Mouse (Mus musculus) cerebellum, adult 2 months (tissue): ENCODE data around the gene Nrf1.

ENCODE experiments used
- CTCF ChIP-seq: fragments of 200-500 bp; IDR thresholded peaks from 2 replicates; pipeline ENCODE4 v1.5.1; 2011; ENCODE audit warnings: low read depth, mild to moderate bottlenecking, control low read depth, low read length, moderate library complexity, borderline replicate concordance; ENCODE audit not compliant: insufficient read depth
- POLR2A ChIP-seq: fragments of 200-500 bp; IDR thresholded peaks from 2 replicates; pipeline ENCODE4 v1.6.1; 2011; ENCODE audit warnings: low read length, control low read depth, borderline replicate concordance; ENCODE audit not compliant: insufficient read depth

DNA sequence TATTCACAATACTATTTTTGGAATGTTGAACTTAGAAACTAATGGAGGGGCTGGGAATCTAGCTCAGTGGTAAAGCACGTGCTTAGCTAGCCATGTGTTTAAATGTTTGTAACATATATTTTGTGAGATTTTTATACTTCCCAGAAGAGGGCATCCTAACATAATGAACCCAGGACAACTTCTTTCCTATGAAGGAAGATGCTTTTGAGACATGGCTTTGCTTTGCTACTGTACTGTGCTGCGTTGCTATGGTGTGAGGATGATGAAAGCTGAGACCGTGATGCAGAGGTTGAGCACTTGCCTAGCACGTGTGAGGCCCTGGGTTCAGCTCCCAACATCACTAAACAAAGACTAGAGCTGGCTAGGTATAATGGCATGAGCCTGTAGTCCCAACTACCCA lies 43.4 kb downstream of the Nrf1 start:
- TF ChIP-seq CTCF (no peak), POLR2A (no peak)
